Mouse (Mus musculus) midbrain, embryonic 13.5 days (tissue): Measurements from ENCODE around the gene Usf1. TPM values are rescaled to one million over a fixed set of nuclear protein-coding genes. Genes with fewer than 3 reads are reported as not detected.
A peak's percentile ranks its signal among the peaks of the same experiment; 100 is the strongest.

ENCODE experiments used
- ATAC-seq: fragments of 200-750 bp; cut with Nextera tagmentation; 2 replicates; pipeline ENCODE4 v1.8.0; 2017; ENCODE audit warnings: mild to moderate bottlenecking, moderate TSS enrichment, moderate library complexity
- H3K27ac ChIP-seq: fragments of 300-500 bp; sonication (generic); 2 replicates; pipeline ENCODE4 v1.5.1; 2015; ENCODE audit warnings: inconsistent platforms, mild to moderate bottlenecking, moderate library complexity
- H3K27me3 ChIP-seq: fragments of 300-500 bp; sonication (generic); 2 replicates; pipeline ENCODE4 v1.6.1; 2015; ENCODE audit warnings: mild to moderate bottlenecking, inconsistent platforms
- H3K36me3 ChIP-seq: fragments of 300-500 bp; sonication (generic); 2 replicates; pipeline ENCODE4 v1.6.1; 2015; ENCODE audit warnings: mild to moderate bottlenecking, inconsistent platforms
- H3K4me1 ChIP-seq: fragments of 300-500 bp; sonication (generic); replicated peaks from 2 replicates; pipeline ENCODE4 v1.6.1; 2015; ENCODE audit warnings: inconsistent platforms
- H3K4me2 ChIP-seq: fragments of 300-500 bp; sonication (generic); replicated peaks from 2 replicates; pipeline ENCODE4 v1.6.1; 2015; ENCODE audit warnings: moderate library complexity, mild to moderate bottlenecking, inconsistent platforms
- H3K4me3 ChIP-seq: fragments of 300-500 bp; sonication (generic); replicated peaks from 2 replicates; pipeline ENCODE4 v1.5.1; 2015; ENCODE audit warnings: mild to moderate bottlenecking, inconsistent platforms
- H3K9ac ChIP-seq: fragments of 300-500 bp; sonication (generic); replicated peaks from 2 replicates; pipeline ENCODE4 v1.6.1; 2015; ENCODE audit warnings: mild to moderate bottlenecking, inconsistent platforms
- H3K9me3 ChIP-seq: fragments of 300-500 bp; sonication (generic); 2 replicates; pipeline ENCODE4 v1.6.1; 2016; ENCODE audit warnings: mild to moderate bottlenecking, inconsistent platforms
- WGBS: fragments of 180-500 bp; shearing (Covaris S2); methylation state at CpG from one replicate; pipeline ENCODE4 v1.1.7; 2015; 5-methylcytosine and 5-hydroxymethylcytosine counted together
- polyA plus RNA-seq: library from polyadenylated mRNA; unstranded; fragments of >200 nt; fragmentation: Nextera tagmentation; extraction: Ambion mirVana; gene quantifications from 2 replicates; pipeline ENCODE4 v1.2.1, GENCODE M21; 2015

Usf1 gene
- polyA plus RNA-seq, 1 experiment from 2014 or later: 237 TPM

DNA sequence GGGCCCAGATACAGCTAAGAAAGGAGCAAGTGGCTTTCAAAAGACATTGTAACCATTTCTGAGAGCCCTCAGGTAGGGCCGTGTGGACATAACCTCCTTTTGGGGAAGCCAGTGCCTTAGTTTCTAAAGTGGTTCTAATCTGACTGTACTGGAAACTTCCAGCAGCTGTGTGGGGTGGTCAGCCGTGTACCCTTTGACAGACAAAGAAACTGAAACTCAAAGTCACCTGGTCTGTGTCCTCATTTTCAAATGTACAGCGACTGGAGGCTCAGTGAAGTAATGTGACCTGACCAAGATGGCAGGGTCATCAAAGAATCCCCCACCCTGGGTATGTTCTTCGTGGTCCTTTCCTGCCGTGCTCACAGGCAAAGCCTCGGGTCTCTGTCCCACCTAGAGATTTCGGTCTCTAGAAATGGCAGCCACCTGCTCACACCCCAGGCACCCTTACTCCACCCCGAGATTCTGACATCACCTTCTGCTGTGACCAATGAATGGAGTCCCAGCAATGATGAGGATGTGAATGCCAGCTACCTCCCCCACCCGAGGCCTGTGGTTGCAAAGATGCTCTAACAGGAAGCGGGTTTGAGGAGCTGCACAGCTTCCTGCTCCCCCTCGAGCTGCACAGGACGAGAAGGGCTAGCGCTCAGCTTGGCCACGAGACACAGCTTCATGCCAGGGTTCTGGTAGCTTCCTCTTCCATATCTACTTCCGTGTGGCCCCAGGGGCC, 22.6 kb upstream of the Usf1 start, which contains the start of gene Arhgap30:
TSS of gene Arhgap30 (plus strand) at position 579 of the 727 bp plus-strand sequence.
- H3K27ac ChIP-seq: no peak within 1 kb of the TSS
- H3K27me3 ChIP-seq: peaks cover 5% of the 10 kb centered on the region; the same call in 1 of the 2 replicates
- no peak for ATAC-seq
- H3K9ac ChIP-seq: no peak within 1 kb of the TSS
- no peaks in the 10 kb centered on the region for H3K4me1 ChIP-seq
- H3K9me3 ChIP-seq: no peaks in the 10 kb centered on the region
- 87% methylated on average over 15 of the region's 15 CpGs for WGBS
- no peak within 1 kb of the TSS for H3K4me3 ChIP-seq
- H3K4me2 ChIP-seq: no peak within 1 kb of the TSS
- no peaks in the 10 kb centered on the region for H3K36me3 ChIP-seq

DNA sequence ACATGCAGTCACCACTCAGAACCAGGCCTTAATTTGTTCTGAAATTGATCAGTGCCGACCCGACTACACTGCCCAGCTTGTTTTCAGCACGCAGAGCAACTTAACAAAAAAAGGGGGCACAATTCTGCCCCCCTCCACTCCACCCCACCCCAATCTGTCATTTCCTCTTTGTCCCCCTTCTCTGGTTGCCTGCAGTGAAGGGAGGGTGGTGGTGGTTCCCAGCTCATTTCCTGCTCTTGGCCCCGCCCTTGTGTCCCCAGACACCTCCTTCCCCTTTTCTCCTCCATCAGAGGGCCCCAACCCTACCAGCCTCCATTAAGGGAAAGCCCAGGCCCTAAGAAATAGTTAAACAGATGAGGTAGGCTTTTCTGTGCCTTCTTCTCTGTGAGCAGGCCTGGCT, 21.0 kb upstream of the Usf1 start:
- H3K4me1 ChIP-seq: no peaks in the 10 kb centered on the region
- no peak overlapping the region for H3K4me2 ChIP-seq
- no peaks in the 10 kb centered on the region for H3K36me3 ChIP-seq
- no peaks in the 10 kb centered on the region for H3K9me3 ChIP-seq
- H3K4me3 ChIP-seq: no peak overlapping the region
- H3K27me3 ChIP-seq: no peaks in the 10 kb centered on the region
- no peak overlapping the region for H3K9ac ChIP-seq
- no peak for ATAC-seq
- H3K27ac ChIP-seq: no peak overlapping the region
- 82% methylated on average over 4 of the region's 4 CpGs for WGBS

DNA sequence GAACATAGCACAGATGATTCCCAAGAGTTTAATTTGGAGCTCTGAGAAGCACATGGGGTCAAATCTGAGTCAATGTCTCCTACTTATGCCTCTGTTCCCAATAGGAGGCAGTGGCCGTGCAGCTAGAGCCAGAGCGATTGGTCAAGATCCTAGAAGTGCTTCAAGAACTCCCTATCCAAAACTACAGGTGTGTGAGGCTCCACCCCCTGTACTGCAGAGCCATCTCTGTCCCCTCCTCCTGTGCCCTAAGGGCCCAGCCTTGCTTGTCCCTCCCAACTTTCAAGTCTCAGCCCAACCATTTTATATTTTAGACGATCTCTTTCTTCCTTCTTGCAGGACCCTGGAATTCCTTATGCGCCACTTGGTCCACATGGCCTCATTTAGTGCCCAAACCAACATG, 9.3 kb upstream of the Usf1 start:
- WGBS: 80% methylated on average over 4 of the region's 4 CpGs
- H3K9ac ChIP-seq: no peak overlapping the region
- H3K36me3 ChIP-seq: no peaks in the 10 kb centered on the region
- no peak for ATAC-seq
- H3K4me2 ChIP-seq: no peak overlapping the region
- H3K4me1 ChIP-seq: no peaks in the 10 kb centered on the region
- no peak overlapping the region for H3K4me3 ChIP-seq
- H3K27ac ChIP-seq: no peak overlapping the region
- H3K9me3 ChIP-seq: no peaks in the 10 kb centered on the region
- 0 out of 2 replicates have a peak, but pooled peaks cover 5% of the 10 kb centered on the region for H3K27me3 ChIP-seq

DNA sequence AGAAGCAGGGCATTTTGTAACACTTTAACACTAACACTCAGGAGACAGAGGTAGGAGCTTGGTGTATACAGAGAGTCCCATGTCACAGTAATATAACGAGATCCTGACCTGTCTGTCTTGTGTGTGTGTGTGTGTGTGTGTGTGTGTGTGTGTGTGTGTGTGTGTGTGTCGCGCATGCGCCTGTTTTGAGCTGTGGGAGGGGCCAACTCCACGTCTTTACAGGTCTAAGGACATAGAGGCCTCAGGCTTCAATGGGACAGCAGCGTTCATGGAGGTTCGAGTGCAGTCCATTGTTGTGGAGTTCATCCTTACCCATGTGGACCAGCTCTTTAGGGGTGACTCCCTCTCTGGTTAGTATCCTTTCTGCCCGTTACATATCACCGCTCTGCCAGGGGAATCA, 8.1 kb upstream of the Usf1 start:
- Histone ChIP-seq H3K4me1 (no peaks in the 10 kb centered on the region), H3K9me3 (no peaks in the 10 kb centered on the region), H3K4me2 (no peak overlapping the region), H3K36me3 (no peaks in the 10 kb centered on the region), H3K4me3 (no peak overlapping the region), H3K9ac (no peak overlapping the region), H3K27ac (no peak overlapping the region), H3K27me3 (peaks cover 14% of the 10 kb centered on the region)
- no peak for ATAC-seq
- WGBS: 85% methylated on average over 6 of the region's 9 CpGs

DNA sequence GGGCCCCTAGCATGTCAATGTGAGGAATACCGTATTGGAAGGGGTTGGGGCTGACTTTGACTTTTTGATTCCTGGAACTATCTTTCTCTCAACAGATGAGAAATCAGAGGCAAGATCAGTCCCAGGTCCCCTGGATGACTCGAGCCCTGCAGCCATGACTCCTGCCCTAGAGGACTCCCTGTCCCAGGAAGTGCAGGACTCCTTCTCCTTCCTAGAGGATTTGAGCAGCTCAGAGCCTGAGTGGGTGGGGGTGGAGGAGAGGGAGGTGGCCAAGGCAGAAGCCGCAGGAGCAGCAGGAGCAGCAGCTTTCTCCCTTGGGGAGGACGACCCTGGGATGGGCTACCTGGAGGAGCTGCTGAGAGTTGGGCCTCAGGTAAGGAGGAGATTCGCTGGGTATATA, 3.9 kb upstream of the Usf1 start:
- 77% methylated on average over 5 of the region's 5 CpGs for WGBS
- H3K27ac ChIP-seq: no peak overlapping the region
- H3K9me3 ChIP-seq: no peaks in the 10 kb centered on the region
- H3K4me1 ChIP-seq: no peaks in the 10 kb centered on the region
- H3K4me2 ChIP-seq: no peak overlapping the region
- H3K4me3 ChIP-seq: no peak overlapping the region
- ATAC-seq: no peak
- no peak overlapping the region for H3K9ac ChIP-seq
- no peaks in the 10 kb centered on the region for H3K36me3 ChIP-seq
- H3K27me3 ChIP-seq: peaks cover 27% of the 10 kb centered on the region

DNA sequence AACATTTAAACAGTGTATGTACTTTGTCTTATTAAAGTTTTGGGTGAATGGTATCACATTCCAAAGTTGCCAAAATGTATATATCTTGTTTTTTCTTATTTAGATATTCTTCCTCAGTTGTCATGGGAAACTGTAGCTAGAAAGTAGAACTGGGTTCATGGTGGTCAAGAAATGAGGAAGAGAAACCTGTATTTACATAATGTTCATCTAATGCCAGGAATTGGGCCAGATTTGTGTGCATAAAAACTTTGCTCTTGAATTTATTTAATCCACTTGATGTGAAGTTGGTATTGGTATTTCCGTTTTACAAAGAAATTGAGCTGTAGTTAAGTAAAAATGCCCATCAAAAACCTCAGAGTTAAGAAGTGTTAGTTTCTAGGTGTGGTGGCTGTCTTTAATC, 882 bp upstream of the Usf1 start:
- Histone ChIP-seq H3K9ac (no peak overlapping the region), H3K4me3 (no peak overlapping the region), H3K36me3 (peaks cover 13% of the 10 kb centered on the region), H3K9me3 (no peaks in the 10 kb centered on the region), H3K4me2 (no peak overlapping the region), H3K27me3 (peaks cover 27% of the 10 kb centered on the region), H3K4me1 (peaks cover 23% of the 10 kb centered on the region), H3K27ac (no peak overlapping the region)
- 89% methylated on average over 1 of the region's 1 CpGs for WGBS
- no peak for ATAC-seq

DNA sequence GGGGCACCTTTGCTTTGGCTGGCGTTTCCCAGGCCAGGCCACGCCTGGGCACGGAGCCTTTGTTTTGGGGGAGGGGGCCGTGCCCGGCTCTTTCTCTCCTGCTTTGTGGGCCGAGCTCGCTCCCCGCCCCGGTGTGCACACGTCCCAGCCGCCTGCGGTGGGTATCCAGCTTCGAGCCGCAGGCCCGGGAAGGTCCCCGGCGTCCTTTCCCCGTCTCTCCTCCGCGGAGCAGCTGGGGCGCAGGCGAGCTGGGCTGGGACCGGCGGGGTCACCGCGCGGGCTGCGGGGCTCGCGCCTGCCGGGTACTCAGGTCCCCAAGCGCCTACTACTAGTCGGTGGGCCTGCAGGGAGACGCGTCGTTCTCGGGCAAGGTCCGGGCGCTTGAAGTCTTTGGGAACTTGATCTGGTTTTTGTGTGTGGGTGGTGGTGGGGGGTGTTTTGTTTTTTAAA, 404 bp downstream of the Usf1 start:
- Histone ChIP-seq H3K4me3 (peak overlapping the region; percentile 96), H3K4me2 (peak overlapping the region; percentile 56), H3K9ac (peak overlapping the region; percentile 99), H3K27ac (peak overlapping the region; percentile 93), H3K27me3 (peaks cover 23% of the 10 kb centered on the region), H3K9me3 (no peaks in the 10 kb centered on the region), H3K4me1 (peaks cover 23% of the 10 kb centered on the region), H3K36me3 (peaks cover 25% of the 10 kb centered on the region)
- WGBS: 0% methylated on average over 39 of the region's 39 CpGs
- peak; percentile 88 for ATAC-seq

DNA sequence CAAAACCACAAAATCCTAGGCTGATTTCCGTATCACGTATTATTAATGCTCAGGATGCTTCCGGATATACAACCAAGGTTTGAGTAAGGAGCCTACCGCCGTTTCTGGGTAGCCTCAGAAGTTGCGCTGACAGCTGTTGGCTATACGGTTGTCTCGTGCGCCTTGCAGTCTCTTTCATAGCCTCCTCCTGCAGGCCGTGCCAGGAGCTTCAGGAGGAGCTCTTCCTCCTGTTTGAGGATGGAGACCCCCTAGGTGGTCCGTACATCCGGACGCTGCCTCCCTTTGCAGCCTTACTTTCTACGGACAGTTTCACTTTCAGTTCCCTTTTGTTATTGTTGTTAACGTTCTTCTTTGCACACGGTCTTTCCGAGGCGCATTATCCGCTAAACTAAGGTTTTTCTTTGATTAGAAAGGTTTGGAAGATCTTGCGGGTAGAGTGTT, 908 bp downstream of the Usf1 start:
- ATAC-seq: peak; percentile 32
- H3K9ac ChIP-seq: peak overlapping the region; percentile 99
- H3K27me3 ChIP-seq: peaks cover 22% of the 10 kb centered on the region
- H3K4me3 ChIP-seq: peak overlapping the region; percentile 96
- peaks cover 23% of the 10 kb centered on the region for H3K4me1 ChIP-seq
- H3K4me2 ChIP-seq: peak overlapping the region; percentile 56
- WGBS: under 1% methylated on average over 20 of the region's 20 CpGs
- H3K27ac ChIP-seq: peak overlapping the region; percentile 93
- H3K36me3 ChIP-seq: peaks cover 31% of the 10 kb centered on the region
- no peaks in the 10 kb centered on the region for H3K9me3 ChIP-seq

DNA sequence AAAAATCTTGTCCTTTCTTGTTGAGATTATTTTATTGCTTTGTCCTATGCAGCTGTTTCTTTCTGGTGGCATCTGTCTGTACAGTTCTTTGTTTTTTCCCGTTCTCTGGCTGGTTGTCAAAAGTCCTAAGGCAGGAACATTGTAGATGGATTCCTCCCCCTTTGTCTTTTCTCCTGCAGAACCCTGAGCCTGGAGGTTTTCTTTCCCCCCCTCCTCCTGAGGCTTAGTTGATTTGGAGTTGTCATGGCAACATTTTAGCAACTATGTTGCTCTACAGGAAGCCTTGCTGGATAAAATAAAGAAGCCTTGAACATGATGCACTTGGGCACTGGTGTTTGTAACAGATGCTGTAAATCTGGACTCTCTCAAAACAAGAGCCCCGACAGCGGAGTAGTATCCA, 1.3 kb downstream of the Usf1 start:
- peak overlapping the region; percentile 99 for H3K9ac ChIP-seq

DNA sequence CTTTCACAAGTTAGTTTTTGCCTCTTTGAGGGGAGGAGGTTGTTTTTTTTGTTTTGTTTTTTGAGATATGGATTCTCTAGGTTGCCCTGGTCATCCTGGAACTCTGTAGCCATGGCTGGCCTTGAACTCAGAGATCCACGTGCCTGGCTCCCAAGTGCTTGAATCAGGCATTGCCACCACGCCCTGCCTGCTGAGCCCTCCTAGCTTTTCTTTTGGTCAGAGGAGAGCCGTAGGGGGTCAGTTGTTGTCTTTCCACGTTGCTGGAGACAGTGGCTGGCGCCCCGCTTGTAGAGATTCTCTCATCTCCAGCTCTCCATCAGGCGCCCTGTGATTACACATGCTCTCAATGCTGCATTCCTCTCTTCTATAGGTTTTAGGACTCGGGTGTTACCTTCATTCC, 2.5 kb downstream of the Usf1 start:
- Histone ChIP-seq H3K27me3 (peaks cover 7% of the 10 kb centered on the region), H3K27ac (no peak overlapping the region), H3K4me1 (peaks cover 28% of the 10 kb centered on the region), H3K9ac (no peak overlapping the region), H3K36me3 (peaks cover 46% of the 10 kb centered on the region), H3K4me2 (peak overlapping the region; percentile 56), H3K9me3 (no peaks in the 10 kb centered on the region), H3K4me3 (peak overlapping the region; percentile 96; the same call in 1 of the 2 replicates)
- ATAC-seq: no peak
- WGBS: 75% methylated on average over 8 of the region's 8 CpGs

More for the DNA sequence above, 1.3 kb downstream of the Usf1 start:
- H3K9me3 ChIP-seq: no peaks in the 10 kb centered on the region
- peaks cover 35% of the 10 kb centered on the region for H3K36me3 ChIP-seq
- H3K4me3 ChIP-seq: peak overlapping the region; percentile 96
- peaks cover 19% of the 10 kb centered on the region for H3K27me3 ChIP-seq
- peak overlapping the region; percentile 93 for H3K27ac ChIP-seq
- H3K4me1 ChIP-seq: peaks cover 23% of the 10 kb centered on the region
- peak overlapping the region; percentile 56 for H3K4me2 ChIP-seq
- WGBS: 18% methylated on average over 3 of the region's 3 CpGs
- no peak for ATAC-seq

DNA sequence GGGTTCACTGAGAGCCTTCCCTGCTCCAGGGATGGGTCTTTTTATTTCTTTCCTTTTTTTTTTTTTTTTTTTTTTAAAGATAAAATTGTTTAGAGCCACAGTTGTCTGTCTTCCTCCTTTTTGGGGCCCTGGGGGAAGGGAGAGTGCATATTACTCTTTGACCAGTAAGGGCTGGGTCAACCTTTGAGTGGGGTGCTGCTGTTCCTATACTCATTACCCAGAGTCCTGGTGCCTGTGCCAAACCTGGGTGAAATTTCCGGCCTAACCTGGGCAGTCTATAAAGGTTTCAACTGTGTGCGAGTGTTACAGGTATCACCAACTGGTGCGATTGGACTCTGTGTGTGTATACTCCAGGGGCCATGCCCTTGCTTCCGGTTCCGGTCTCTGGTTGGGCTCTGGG, 7.5 kb downstream of the Usf1 start, which contains the start of gene Tstd1:
TSS of gene Tstd1 (plus strand) at position 213 of the 400 bp plus-strand sequence.
- WGBS: 89% methylated on average over 5 of the region's 5 CpGs
- Histone ChIP-seq H3K4me3 (no peak within 1 kb of the TSS), H3K9me3 (no peaks in the 10 kb centered on the region), H3K27ac (peak within 1 kb of the TSS; percentile 63), H3K27me3 (no peaks in the 10 kb centered on the region), H3K9ac (no peak within 1 kb of the TSS), H3K36me3 (peaks cover 74% of the 10 kb centered on the region), H3K4me1 (peaks cover 30% of the 10 kb centered on the region), H3K4me2 (no peak within 1 kb of the TSS)
- peak; percentile 19; the same call in 1 of the 2 replicates for ATAC-seq

DNA sequence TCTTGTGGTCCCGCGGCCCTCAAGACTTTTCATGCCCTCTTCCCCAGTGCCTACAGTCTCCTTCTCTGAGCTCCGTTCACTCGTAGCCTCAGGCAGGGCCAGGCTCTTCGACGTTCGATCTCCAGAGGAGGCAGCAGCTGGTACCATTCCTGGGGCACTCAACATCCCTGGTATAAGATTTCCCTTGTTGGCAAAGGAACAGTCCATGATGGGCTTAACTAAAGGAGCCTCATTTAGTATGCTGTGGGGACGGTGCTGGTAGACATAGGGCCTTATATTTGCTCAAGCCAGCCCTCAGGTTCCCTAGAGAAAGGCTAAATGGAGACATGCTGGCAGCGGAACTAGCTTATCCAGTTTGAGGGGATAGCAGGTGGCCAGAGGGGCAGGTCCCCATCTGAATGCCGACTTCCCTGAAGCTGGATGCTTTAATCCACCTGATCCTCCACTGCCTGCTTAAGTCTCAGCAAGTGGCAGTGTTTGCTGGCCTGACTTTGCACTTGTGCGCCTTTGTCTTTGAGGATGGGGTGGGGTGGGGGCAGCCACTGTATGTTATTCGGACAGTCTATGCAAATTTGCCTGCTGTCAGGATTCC, 8.3 kb downstream of the Usf1 start:
- H3K9me3 ChIP-seq: no peaks in the 10 kb centered on the region
- H3K4me3 ChIP-seq: no peak overlapping the region
- peaks cover 22% of the 10 kb centered on the region for H3K4me1 ChIP-seq
- peak overlapping the region; percentile 63 for H3K27ac ChIP-seq
- WGBS: 43% methylated on average over 12 of the region's 12 CpGs
- H3K4me2 ChIP-seq: no peak overlapping the region
- H3K27me3 ChIP-seq: no peaks in the 10 kb centered on the region
- H3K9ac ChIP-seq: no peak overlapping the region
- H3K36me3 ChIP-seq: peaks cover 69% of the 10 kb centered on the region
- peak; percentile 77 for ATAC-seq
